Mouse (Mus musculus): ENCODE results near the gene Rsbn1l.

Rsbn1l gene

GRCm38 (mm10) chr5:20897446-20898167 is 58.6 kb downstream of the Rsbn1l start:
- no peak for DNase-seq (ENCODE audit: low spot score)

DNA sequence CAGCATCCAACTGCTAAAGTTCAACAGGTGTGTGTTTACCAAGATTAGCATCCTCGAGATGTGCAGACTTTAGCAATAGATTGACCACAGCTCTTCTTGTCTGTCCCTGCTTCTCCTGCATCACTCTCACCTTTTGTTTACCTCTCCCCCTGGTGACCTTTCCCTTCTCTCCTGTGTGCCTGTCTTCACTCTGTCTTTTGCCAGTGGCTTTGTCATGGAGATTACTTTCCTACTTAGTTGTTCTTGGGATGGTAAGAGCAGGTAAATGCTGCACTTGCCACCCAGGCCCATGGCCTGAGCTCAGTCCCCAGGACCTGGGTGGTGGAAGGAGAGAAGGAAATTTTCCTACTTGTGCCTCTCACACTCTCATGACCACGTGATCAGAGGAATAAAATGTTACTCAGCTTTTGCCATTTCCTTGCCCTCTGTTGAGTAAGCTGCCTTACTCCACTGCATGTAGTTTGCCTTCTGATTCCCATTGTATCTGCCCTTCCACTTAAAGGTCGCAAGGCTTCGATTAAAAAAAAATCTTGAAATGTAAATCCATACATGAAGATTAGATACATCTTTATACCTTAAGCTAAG is 72.1 kb downstream of the Rsbn1l start:
- no peak for DNase-seq (ENCODE audit: low spot score)

DNA sequence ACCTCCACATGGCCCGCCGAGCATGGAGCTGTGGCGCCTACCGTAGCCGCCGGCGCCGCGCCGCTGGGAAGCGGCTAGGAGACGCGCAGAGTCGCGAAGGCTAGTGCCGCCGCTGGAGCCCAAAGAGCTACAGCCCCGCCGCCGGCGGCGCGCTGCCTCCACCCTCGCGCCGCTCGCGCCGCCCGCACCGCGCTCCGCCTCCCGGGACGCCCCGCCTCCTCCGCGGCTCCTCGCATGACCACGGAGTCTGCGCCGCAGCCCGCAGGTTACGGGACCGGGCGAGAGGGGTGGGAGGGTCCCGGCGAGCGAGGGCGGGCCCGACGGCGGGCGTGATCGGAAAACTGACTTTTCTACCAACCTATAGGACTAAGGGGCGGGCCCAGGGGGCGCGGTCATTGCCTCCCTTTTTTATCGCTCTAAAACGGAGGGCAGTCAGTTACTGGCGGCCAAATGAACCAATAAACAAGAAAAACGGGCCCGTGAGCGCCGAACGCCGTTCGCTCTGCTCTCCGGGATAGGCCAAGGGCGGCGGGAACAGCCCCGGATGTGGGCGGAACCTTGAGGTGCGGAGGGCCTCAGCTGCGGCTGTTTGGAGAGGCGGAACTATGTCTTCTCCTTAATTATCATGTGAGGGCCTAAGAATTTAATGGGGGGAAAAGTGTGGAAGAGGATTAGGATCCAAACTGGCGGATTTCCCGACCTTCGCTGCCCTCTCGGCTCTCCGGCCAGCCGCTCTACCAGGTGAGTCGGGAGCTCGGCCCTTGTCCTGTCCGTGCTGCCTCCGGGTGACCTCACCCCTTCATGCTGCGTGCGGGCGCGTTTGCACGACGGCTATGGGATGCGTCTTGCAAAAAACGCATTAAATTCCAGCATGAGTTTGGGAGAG is 74.0 kb downstream of the Rsbn1l start, which contains the start of the genes Phtf2 and Tmem60:
TSS of gene Phtf2 (minus strand) at position 210 of the 886 bp plus-strand sequence.
TSS of gene Tmem60 (plus strand) at position 277 of the 886 bp plus-strand sequence.
- peak; percentile 93 for DNase-seq (ENCODE audit: low spot score)

- no peak for DNase-seq (ENCODE audit: low spot score)
These were observed 75.1 kb downstream of the Rsbn1l start for GRCm38 (mm10) chr5:20880797-20881775.

DNA sequence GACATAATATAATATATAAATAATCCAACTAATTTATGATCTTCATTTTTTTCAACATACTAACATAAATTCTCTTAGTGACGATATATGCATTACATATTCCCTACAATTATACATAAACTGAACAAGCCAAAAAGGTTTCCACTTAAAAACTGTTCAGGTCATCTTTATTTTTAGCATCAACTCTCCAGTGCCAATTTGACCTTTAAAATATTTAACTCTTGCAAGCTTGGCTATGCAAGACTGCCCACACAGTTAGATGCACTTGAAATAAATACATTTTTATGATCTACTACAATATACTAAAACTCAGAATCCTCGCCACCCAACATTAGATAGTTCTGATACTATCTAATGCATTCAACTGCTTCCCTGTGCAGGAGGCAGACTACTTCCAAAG is 75.8 kb downstream of the Rsbn1l start:
- DNase-seq (ENCODE audit: low spot score), result no peak

- DNase-seq (ENCODE audit: low spot score), result no peak
These were observed 79.2 kb downstream of the Rsbn1l start for GRCm38 (mm10) chr5:20876934-20877426.

DNA sequence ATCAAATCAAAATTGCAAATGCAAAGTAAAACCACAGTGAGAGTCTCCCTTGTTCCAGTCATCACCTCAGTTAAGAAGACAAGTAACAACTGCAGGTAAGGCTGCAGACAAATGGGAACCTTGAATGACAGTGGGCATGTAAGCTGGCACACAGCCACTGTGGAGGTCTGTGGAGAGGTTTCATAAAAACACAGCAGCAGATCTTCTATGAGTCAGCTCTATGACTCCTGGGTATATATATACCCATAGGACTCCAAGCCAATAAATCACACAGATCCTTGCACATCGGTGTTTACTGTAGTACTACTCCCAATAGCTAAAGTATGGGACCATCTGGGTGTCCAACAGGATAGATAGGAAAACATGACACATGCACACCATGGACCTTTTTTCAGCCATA is 83.1 kb downstream of the Rsbn1l start:
- no peak for DNase-seq (ENCODE audit: low spot score)

- DNase-seq (ENCODE audit: low spot score), result no peak
These were observed 90.9 kb downstream of the Rsbn1l start for GRCm38 (mm10) chr5:20865193-20865755.

DNA sequence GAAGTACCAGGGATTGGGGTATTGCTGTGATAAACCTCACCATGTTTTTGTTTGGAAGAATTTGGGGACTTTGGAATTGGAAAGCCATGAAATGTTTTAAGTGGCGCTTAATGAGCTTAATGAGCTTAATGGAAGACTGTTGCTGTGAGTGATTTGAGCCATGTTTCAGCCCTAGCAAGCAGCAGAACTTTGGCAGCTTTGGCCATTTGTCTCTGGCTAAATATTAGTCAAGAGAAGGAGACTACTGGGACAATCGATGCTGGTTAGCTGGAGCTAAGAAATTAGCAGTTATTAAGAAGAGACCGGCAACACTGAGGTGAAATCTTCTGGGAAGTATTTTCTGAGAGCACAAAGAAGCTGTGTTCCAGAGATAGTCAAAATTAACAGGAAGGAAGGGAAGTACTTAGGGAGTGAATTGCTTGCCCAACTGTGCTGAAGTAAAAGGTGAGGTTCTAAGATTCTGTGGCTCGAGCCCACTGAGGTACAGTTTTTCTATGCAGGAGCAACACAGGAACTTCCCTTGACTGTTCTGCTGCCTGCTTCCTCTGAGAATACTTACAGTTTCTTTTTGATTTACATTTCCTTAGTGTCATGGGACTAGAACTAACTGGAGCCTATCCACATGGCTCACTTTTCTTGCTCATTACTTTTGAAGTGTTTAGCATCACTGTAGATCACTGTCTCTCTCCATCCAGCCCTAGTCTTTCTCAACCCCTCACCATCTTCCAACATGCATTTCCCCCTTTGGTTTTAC is 91.8 kb downstream of the Rsbn1l start:
- no peak for DNase-seq (ENCODE audit: low spot score)

DNA sequence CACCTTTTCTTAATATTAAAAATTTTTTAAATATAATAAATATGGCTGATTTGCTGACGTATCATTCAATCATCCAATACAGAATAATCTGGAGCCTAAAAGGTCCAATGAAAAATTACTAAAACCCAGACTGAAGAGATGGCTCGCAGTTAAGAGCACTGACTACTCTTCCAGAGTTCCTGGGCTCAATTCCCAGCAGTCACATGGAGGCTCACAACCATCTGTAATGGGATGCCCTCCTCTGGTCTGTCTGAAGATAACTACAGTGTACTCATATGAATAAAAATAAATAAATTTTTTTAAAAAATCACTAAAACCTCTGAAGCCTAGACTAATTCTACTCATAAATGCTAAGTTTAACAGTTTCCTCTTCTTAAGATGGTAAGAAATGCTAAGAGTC is 94.3 kb downstream of the Rsbn1l start:
- DNase-seq (ENCODE audit: low spot score), result no peak

DNA sequence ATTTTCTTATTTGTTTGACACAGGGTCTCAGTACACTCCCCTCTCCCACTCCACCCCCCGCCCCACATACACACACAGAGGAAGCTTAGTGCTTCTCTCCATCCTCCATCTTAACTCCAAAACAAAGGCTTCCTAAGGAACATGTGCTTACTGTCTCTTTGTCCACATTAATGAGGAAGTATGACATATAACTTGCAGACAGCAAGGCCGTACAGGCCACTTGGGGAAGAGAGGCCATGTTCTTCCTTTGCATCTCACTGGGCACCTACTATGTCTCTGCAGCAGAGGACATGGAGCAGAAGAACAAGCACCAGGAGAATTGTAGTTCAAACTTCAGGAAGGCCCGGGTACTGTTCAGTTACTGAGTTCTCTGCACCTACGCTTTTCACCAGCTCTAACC is 95.6 kb downstream of the Rsbn1l start:
- no peak for DNase-seq (ENCODE audit: low spot score)

- DNase-seq (ENCODE audit: low spot score), result no peak
These were observed 97.8 kb downstream of the Rsbn1l start for GRCm38 (mm10) chr5:20858404-20858803.

DNA sequence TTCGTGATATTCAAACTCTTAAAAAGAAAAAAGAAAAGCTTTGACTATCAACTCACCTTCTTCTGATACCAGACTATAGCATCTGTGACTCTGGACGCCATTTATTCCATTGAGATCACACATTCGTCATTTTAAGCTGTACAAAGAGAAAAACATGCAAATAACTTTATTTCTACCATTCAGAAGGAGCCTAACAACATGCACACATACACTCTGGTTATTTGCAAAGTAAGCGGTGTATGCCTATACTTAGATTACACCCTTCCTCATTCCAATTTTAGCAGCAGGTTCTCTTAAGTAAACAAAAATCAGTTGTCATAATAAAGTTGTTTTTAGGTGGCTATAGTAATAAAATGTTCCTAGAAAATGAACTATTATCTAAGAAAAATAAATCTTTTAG is 101.1 kb downstream of the Rsbn1l start:
- DNase-seq (ENCODE audit: low spot score), result no peak

GRCm38 (mm10) chr5:20847010-20847409 is 109.2 kb downstream of the Rsbn1l start:
- DNase-seq (ENCODE audit: low spot score), result no peak

- peak; percentile 12 for DNase-seq (ENCODE audit: low spot score)
These were observed 112.4 kb downstream of the Rsbn1l start for GRCm38 (mm10) chr5:20843816-20844215.

DNA sequence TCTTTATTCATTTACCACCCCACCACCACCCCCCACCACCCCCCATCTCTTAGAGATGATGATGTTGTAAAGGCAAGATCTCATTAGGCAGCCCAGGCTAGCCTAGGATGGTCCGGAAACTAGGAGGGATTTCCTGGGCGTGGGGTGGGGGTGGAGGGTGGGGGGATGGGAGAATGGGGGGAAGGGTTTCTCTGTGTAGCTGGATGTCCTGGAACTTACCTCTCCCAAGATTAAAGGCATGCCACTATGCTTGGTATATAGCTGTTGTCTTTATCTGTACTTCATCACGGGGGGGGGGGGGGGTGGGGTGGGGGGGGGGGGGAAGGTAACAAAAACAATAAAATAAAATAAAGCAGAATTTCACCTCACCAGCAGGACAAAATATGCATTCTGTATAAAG is 112.8 kb downstream of the Rsbn1l start:
- DNase-seq (ENCODE audit: low spot score), result no peak
